Mouse (Mus musculus) gastrocnemius, adult 18-20 months (tissue): ENCODE data around the gene Tlx2. TPM values are rescaled to one million over a fixed set of nuclear protein-coding genes. Genes with fewer than 3 reads are reported as not detected.

Experiments used
- DNase-seq: peaks from one replicate; pipeline ENCODE4 v3.0.0; 2021; ENCODE audit warnings: low spot score
- total RNA-seq, 2 experiments: library from RNA; stranded (reverse); gene quantifications; 2 replicates each; pipeline ENCODE4 v1.2.3; 2021

Gene Tlx2
- total RNA-seq, 2 experiments from 2014 or later, result not detected

GRCm38 (mm10) chr6:83054871-83055431 lies 15.1 kb downstream of the Tlx2 start, which contains the start of gene Htra2:
Htra2 (minus strand) TSS chr6:83055273.
- DNase-seq, result no peak

GRCm38 (mm10) chr6:83054074-83054851 lies 15.8 kb downstream of the Tlx2 start, which contains the start of gene Aup1:
Aup1 (plus strand) TSS chr6:83054521.
- DNase-seq, result peak; percentile 97

- no peak for DNase-seq
Observed at GRCm38 (mm10) chr6:83053136-83053960, 16.7 kb downstream of the Tlx2 start.

GRCm38 (mm10) chr6:83049367-83049766 lies 20.7 kb downstream of the Tlx2 start:
- DNase-seq, result no peak

GRCm38 (mm10) chr6:83044742-83045141 lies 25.4 kb downstream of the Tlx2 start:
- no peak for DNase-seq

GRCm38 (mm10) chr6:83043993-83044392 lies 26.1 kb downstream of the Tlx2 start:
- DNase-seq, result no peak

- no peak for DNase-seq
Observed at GRCm38 (mm10) chr6:83043561-83043960, 26.5 kb downstream of the Tlx2 start.

- DNase-seq, result no peak
Observed at GRCm38 (mm10) chr6:83040601-83041000, 29.5 kb downstream of the Tlx2 start.

GRCm38 (mm10) chr6:83038496-83039012 lies 31.5 kb downstream of the Tlx2 start:
- DNase-seq, result peak; percentile 94

- DNase-seq, result no peak
Observed at GRCm38 (mm10) chr6:83037188-83037587, 32.9 kb downstream of the Tlx2 start.

- DNase-seq, result no peak
Observed at GRCm38 (mm10) chr6:83034463-83035055, 35.5 kb downstream of the Tlx2 start.

- peak; percentile 76 for DNase-seq
Observed at GRCm38 (mm10) chr6:83033249-83034185, 36.6 kb downstream of the Tlx2 start, which contains the start of the genes Dok1 and Loxl3. Dok1 (minus strand) TSS chr6:83033471. Loxl3 (plus strand) TSS chr6:83034173.

GRCm38 (mm10) chr6:83032769-83033191 lies 37.3 kb downstream of the Tlx2 start:
- no peak for DNase-seq

GRCm38 (mm10) chr6:83031921-83032590 lies 38.0 kb downstream of the Tlx2 start:
- no peak for DNase-seq

GRCm38 (mm10) chr6:83031111-83031510 lies 39.0 kb downstream of the Tlx2 start:
- no peak for DNase-seq

GRCm38 (mm10) chr6:83029777-83030176 lies 40.3 kb downstream of the Tlx2 start:
- no peak for DNase-seq

- DNase-seq, result no peak
Observed at GRCm38 (mm10) chr6:83027706-83028105, 42.4 kb downstream of the Tlx2 start.

- no peak for DNase-seq
Observed at GRCm38 (mm10) chr6:83027293-83027692, 42.8 kb downstream of the Tlx2 start.

- DNase-seq, result no peak
Observed at GRCm38 (mm10) chr6:83025221-83025620, 44.9 kb downstream of the Tlx2 start.

GRCm38 (mm10) chr6:83024421-83024820 lies 45.7 kb downstream of the Tlx2 start:
- DNase-seq, result no peak
